Mouse (Mus musculus) hematopoietic stem cell, adult 5-6 weeks (primary cell): ENCODE measurements at regions not wholly inside any gene's neighbourhood (a gene's known extent, or its start where the extent isn't known, plus 50 kb on each side); places are given as distances from the start of the nearest gene placed in this dataset.

Source experiments
- ATAC-seq, 2 experiments: fragments of 125-278 bp in 1 of 2; replicated peaks in 1 of 2; 2 replicates each; pipeline ENCODE4 v1.8.0; 2016 to 2017; ENCODE audit warnings: inconsistent platforms in 2 of 2, mild to moderate bottlenecking in 2 of 2, moderate number of reproducible peaks in 2 of 2, low read depth in 1 of 2, moderate TSS enrichment in 1 of 2; ENCODE audit not compliant: low FRiP score in 2 of 2, poor library complexity in 2 of 2, severe bottlenecking in 2 of 2, insufficient read depth in 1 of 2, low TSS enrichment in 1 of 2

DNA sequence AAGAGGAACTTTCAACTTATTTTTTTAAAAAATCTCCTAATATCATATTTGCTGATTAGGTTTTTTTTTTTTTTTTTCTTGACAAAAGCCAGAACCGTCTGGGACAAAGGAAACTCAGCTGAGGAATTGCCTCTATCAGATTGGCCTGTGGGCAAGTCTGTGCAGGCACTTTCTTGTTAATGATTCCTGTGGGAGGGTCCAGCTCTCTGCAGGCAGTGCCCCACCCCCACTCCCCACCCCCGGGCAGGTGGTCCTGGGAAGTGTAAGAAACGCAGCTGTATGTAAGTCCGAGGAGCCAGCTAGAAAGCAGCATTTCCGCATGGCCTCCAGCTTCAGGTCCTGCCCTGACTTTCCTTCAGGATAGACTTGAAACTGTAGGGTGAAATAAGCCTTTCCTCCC is 377.7 kb downstream of the Sox2 start:
- ATAC-seq, result no peak

DNA sequence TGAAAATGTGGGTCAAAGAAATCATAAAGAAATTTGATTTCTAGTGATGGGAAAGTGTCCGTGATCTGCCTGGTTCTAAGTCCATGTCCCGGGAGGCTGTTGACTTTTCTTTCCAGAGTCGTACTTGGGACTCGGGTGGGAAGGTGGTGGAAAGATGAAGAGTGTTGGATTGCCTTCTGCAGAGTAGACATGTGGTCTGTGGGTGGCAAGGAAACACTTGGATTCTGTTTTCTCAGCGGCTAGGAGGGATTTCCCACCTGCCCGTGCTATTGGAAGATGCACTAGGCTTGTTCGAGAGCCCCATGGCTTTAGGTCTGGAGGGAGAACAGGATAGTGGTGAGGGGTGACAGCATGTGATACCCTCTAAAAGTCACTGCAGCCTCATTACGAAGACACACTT is 379.7 kb downstream of the Sox2 start:
- ATAC-seq, result no peak

DNA sequence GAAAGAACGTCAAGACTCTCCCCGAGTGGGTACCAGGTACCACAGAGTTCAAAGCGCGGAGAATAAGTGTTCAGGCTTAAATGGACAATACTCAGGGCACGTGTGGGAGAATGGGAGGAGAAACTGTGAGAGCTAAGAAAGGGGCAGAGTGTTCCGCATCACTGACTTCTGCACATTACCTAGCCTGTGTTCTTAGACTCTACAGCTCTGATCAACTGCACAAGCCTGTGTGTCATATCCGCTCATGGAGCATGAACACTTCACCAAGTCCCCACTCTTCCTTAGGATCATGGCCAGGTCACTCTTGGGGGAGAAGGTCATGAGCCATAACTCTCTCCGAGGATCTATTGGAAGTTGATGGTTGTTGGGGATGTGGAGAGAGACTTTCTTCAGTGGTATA is 383.4 kb downstream of the Sox2 start:
- no peak for ATAC-seq

DNA sequence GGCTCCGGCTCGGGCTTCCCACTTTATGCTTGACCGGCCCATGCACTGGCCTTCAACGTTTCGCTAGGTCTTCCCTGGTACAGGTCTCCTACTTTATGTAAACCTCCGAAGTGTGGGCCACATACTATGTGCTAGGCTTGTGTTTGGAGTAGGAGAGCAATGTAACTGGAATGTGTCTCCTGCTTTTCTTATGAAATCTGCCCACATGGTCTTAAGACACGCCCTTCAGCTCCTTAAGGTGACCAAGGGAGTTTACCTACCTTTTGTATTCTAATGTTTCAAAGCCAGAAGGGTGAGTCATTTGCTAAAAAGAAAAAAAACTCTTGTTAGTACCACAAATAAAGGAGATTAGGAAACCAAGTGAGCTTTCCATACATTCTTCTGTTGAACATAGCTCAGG is 385.0 kb downstream of the Sox2 start:
- ATAC-seq, result no peak

DNA sequence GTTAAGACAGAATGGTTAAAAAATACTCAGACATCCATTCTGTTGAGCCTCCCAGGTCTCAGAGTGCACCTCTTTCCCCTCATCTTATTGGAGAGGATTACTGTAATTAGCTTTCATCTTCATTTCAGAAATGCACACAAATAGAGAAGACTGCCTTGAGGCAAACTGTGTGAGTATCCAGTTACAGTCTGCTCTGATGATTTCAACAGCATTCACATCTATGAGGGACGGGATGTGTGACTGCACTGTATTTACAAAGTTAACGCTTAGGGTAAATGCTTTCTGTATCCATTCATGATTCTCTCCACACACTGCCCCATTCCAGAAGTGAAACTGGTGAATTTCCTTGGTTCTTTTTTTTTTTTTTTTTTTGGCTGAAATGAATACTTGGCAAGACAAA is 393.5 kb downstream of the Sox2 start:
- no peak for ATAC-seq

DNA sequence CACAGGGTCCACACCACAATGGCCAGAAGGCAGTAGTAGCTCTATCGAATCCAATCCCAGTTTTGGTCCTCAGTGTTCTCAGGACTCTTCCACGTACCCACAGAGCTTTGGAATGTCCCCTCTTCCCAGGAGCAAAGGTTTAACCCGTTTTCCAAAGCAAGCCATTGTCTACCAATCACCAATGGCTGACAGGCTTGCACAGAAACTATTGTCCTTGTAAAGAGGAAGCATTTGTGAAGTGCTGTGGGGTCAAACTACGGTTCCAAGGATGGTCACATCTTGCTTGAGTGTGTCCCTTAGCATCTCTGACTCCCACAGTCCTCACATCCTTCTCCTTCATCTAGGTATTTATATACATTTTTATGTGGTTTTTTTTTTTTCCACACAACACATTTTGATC is 409.2 kb downstream of the Sox2 start:
- ATAC-seq, result no peak

DNA sequence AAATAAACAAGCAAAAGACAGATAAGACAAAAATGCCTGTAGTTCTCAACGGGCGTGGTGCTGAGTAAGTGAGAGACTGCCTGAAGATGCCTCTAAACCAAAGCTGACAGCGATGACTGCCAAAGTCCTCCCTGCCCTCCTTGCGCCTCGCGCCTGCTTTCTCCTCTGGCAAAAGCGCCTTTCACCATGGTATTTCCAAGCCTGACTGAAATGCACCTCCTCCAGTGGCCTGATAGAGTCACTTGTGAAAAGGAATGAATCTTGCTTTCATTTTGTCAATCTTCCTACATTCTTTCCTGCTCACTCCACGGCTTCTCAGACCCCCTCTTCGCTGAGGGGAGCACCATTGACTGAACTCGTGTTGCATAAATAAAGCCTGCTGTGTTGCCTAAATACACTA is 409.8 kb downstream of the Sox2 start:
- no peak for ATAC-seq

DNA sequence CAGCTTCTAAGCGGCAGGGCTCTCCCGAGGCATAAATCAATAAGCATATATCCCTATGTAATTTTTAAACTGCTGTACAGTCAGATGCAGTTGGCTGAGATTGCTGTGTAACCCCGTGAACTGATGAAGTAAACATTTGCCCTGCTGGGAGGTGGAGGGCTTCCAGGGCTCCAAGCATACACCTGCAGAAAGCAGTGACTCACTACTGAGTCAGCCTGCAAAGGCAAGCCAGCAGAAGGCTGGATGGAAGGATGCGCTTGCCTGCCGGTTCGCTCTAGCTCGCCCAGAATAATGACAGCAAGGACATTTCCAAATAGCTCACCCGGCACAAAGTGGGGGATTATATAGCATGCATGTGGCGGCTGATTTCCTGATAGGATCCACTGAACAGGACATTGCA is 416.6 kb downstream of the Sox2 start:
- no peak for ATAC-seq

DNA sequence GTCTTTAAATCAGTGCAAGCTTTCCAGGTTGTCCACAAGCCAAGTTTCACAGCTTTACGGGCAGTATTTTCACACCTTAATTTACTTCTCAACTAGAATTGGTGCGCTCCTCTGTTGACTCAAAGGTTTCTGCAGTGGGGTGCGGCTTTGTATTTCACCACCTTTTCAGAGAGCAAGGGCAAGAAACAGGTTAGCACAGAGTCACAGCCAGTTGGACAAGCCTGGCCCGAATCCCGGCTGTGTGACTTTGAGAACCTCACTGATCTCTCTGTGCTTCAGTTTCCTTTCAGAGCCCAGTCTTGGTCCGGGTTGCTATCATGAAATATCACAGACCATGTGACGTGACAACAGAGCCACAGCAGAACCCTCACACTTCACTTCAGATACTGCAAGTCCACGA is 418.4 kb downstream of the Sox2 start:
- no peak for ATAC-seq

DNA sequence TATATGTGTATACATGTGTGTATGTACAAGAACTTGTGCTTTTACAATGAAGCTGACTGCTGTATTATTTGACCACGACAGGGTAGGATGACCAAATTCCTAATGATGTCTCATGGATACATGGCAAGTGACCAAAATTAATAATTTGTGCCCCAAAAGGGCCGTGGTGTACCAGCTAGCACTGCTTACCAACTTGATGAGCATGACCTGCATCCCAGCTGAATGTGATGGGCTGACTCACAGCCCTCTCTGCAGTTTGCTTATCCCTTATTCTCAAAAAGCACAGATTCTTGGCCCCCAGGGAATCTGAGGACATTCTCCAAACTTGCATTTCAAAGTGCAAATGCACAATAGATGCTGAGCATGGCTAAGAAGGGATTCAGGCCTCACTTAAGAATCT is 420.8 kb downstream of the Sox2 start:
- no peak for ATAC-seq

DNA sequence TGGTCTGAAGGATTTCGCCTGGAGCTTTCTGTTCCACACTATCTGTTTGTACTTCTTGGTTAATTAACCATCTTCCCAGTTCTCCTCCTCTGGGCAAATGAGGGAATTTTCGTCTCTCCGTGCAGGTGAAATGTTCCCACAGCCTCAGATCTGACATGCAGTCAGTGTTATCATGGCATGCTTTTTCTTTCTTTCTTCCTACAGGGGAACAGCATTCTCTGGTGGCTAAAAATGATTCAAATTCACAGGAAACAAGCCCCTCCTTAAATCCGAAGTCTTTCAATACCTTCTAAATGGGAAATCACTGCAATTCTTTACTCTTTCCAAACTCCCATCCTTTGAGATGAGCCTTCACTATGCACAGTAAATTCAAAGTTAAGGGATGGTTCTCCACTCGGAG is 429.7 kb downstream of the Sox2 start:
- no peak for ATAC-seq

DNA sequence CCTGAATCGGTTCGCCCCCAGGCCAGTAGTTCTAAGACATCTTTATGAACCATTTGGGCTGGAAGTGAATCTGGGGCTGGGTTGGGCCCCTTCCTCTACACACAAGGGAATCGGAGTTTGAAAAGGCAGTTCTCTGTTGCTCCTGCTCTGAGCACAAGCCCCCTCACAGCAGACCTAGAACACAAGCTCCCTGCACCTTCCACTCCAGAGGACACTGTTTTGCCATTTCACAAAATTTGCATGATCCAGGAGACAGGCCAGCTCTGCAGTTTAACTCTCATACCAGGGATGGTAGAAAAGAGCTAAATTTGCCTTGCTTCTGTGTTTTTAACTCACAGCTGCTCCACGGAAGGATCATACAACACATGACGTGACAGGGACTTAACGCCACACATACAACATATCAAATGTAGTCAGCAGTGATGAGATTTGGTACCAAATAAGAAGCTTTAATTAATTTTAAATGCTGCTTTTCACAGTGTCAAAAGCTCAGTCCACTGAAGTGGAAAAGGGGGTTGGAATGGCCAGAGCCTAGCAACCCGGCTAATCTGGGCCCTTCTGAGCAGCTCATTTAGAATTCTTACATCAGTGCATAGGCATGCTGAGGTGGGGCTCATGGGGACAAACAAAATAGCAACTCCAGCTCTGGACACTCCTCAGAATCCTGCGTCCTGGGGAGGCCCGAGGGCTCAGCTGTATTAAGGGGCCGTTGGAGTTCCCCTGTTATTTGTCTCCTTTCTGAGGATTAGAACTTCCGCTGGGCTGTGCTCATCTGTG is 434.1 kb downstream of the Sox2 start:
- ATAC-seq, result no peak

DNA sequence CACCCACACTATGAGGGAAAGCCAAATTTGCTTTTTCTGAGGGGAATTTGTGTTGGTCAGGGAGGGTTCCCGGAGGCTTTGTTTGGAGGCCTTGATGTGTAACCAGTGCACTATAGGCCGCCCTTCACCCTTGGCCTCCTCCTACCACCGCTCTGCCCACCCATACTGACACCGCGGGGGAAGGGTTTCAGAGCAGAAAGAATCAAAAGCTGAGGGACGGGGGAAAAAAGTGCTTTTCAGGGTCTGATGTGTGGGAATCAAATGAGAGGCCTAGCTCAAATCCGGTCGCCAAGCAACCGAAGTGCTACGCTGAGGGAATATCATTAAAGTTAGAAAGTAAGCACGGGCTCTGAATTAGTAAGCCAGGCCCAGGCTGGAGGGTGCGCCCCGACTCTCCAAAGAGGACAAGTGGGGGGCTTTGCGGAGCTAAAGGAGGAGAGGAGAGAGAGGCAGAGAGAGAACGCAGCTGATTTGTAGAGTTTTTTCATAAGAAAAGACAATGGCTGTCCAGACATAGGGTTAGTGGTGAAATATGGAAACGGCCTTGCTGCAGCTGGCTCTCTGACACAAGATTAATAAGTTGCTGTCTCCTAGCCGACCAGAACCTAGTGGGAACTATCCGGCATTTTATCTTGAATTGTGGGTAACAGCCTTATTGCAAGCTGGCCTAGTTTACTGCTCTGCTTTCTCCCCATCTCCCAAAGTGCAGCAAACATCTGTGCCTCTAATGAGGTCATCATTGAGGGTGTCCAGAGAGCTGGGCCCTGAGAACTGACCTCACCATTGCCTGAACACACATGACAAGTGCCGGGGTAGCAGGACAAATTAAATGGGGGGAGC is 438.3 kb downstream of the Sox2 start:
- ATAC-seq, result no peak

DNA sequence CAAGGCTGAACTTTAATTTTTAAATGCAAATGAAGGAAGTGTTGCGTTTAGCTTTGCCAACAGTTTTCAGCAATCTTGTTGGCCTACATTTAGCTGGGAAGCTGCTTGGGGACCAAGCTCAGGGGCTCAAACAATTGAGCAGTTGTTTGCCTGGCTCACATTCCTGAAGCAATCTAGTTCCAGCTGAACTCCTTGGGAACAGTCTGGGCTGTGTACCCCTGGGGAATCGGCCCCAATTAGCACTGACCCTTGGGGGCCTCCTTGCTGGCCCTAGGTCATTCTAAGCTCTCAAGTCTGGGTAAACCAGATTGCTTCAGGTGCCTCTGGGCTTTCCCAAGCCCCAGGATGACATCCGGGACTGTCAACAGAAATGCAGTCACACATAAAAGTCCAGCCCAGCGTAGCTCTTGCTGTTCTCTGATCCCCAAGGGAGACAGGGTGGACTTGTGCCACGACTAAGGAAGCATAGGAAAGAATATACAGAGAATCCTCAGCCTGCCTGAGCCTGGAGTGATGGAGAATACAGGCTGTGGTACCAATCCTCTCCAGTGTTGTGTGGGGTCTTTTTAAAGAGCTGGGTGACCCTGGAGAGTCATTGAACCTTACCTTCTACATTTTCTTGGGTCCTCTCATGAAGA is 440.4 kb downstream of the Sox2 start:
- ATAC-seq, result no peak

DNA sequence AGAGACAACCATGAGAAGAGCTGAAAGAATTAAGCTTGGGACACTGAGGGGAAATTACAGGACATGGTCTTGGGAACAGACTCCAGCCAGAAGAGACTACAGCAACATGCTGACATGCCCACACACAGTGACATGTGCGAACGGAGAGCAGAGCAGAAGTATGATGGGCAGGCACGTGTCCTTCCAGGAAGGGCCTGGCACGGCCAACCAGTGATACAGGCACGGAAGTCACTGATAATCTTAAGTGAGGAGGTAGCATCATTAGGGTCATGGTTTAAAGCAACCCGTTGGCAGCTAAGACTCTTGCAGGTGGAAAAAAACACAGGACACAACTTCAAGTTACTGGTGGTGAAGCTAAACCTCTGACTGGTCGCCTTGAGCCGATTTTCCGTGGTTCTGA is 442.8 kb downstream of the Sox2 start:
- no peak for ATAC-seq

DNA sequence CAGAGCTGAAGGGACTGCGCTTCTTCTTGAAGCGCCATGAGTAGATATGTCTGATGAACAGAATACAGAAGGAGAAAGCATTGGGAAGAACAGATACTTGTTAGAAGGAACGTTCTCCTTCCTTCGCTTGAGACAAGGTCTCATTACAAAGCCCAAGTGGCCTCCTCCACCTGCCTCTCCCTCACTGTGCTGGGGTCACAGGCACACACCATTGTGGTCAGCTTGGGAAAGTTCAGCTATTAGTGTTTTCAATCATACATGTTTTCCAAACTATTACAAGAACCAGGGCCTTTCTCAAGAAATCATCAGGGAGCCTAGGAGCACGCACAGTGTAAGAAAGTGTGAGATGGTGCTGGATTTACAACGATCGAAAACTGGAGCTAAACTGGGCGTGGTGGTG is 445.0 kb downstream of the Sox2 start:
- ATAC-seq, result no peak

DNA sequence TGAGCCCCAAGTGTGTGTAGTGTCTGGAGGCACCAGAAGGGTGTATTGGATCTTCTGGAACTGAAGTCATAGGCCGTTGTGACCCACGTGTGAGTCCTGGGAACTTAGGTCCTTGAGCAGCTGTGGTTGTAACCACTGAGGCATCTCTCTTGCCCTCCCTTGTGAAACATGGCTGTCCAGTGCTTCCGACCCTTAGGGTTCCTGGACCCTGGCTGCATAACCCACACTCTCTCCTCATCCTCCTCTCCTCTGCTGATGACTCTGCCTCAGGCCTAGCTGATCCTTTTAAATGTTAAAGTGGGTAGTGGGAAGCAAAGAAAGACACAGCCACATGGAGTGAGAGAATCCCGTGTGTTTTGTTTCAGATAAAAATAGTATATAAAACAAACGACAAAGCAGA is 446.2 kb downstream of the Sox2 start:
- ATAC-seq, result no peak

DNA sequence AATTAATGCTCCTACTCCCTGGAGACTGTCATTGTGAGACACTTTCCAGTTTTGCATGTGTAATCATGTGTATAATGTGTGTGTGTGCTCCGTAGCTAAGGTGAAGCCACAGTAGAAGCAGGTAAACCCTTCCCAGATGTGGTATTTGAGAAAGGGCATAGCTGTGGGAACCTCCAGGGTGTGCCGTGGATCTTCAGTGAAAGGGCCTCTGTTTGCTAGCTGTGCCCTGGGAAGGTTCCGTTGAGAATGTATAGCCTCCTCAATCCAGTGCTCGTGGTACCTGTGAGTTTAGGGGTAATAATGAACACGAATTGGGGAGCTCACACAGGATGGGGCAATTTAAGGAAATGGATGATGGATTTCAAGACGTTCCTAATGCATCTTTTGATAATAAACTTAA is 447.6 kb downstream of the Sox2 start:
- ATAC-seq, result no peak
